Mouse (Mus musculus) mammary gland, adult 2 months (tissue): ENCODE data around the gene Asb11. TPM values are rescaled to one million over a fixed set of nuclear protein-coding genes. Genes with fewer than 3 reads are reported as not detected.

Source experiments
- polyA plus RNA-seq: library from polyadenylated mRNA; depleted of rRNA; stranded (reverse); fragments of >200 nt; gene quantifications from 2 replicates; pipeline ENCODE4 v1.2.3, GENCODE M21; 2012; ENCODE audit warnings: low replicate concordance; rRNA removed

The Asb11 gene
- polyA plus RNA-seq = 0.12 and 27.8 TPM in 2 replicates

DNA sequence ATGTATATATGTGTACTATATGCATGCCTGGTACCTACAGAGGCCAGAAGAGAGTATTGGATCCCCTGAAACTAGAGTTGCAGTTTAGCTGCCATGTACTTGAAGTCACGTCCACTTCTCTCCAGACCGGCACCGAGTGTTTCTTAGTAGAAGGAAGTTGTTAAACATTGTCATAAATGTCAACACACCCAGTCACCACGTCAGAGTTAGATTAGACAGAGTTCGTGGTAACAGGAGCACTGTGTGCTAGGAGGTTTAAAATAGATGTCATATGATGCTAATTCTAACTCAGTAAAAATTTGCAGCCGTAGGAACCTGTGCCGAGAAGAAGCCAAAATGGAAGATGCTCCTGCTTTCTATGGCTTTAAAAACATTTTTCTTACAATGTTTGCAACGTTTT lies at the start of gene Asb11:
Gene Asb11, plus strand, starts transcription at position 286 of the 400 bp plus-strand sequence.

GRCm38 (mm10) chrX:164419471-164419939 lies 17.3 kb upstream of the Asb11 start, which contains the start of gene Piga:
Piga (plus strand) TSS chrX:164419787.

DNA sequence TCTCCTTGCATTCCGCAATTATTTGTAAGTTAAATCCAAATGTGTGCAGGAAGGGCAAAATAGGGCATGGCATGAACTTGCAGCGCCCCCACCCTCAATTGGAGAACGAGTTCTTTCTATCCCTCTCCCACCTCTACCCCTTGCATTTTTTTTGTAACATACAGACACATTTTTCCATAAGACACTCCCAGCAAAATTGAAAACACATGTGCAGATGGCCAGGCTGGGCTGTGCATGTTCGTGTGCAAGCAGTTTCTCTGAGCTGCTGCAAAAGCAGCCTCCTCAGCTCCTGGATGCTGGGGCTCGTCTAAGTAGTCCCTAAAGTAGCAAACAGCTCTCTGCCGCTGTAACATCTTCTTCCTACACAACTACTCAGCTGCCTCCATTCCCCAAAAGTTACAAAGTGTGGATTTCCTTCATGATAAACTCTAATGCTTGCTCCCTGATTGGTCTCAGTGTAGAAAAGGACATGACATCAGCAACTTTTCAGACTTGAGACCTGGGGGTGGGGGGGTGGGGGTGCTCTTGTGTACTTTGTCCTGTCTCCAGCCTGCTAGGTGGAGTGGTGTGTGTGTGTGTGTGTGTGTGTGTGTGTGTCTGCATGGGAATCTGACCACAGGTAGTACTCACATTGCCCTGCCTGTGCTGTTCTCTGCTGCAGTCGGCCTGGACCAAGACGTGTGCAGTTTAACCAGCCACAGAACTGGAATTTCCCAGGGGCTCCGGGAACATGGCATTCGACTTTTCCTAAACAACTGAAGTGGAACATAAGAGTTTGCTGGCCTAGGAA lies 69.1 kb downstream of the Asb11 start, which contains the start of gene Asb9:
Gene Asb9, plus strand, starts transcription at position 619 of the 790 bp plus-strand sequence.

Other genes starting within 250 kb of the Asb11 start
- 0.13 and 0.56 TPM in 2 replicates for gene Bmx, start 178.8 kb upstream of the Asb11 start, polyA plus RNA-seq
- 4.8 and 5.0 TPM in 2 replicates for gene Pir, start 167.6 kb upstream of the Asb11 start, polyA plus RNA-seq
- 6.6 and 8.4 TPM in 2 replicates for gene Vegfd, start 63.6 kb upstream of the Asb11 start, polyA plus RNA-seq
- gene Piga, start 17.2 kb upstream of the Asb11 start, polyA plus RNA-seq = 1.0 and 2.7 TPM in 2 replicates
- not detected in 2 replicates for gene Asb9, start 69.3 kb downstream of the Asb11 start, polyA plus RNA-seq